Mouse (Mus musculus) liver, embryonic 14.5 days (tissue): ENCODE results near the gene Rtn4. TPM values are rescaled to one million over a fixed set of nuclear protein-coding genes. Genes with fewer than 3 reads are reported as not detected.
A peak's percentile ranks its signal among the peaks of the same experiment; 100 is the strongest.

Source experiments
- ATAC-seq: fragments of 200-750 bp; cut with Nextera tagmentation; 2 replicates; pipeline ENCODE4 v1.8.0; 2017; ENCODE audit warnings: moderate number of reproducible peaks, mild to moderate bottlenecking, moderate library complexity; ENCODE audit not compliant: insufficient read depth
- DNase-seq, 3 experiments: peaks; one replicate each; pipeline ENCODE4 v3.0.0-alpha.2; 2012 to 2013; ENCODE audit warnings: low read depth in 3 of 3, low spot score in 3 of 3
- H3K27ac ChIP-seq: fragments of 300-500 bp; sonication (generic); 2 replicates; pipeline ENCODE4 v1.5.1; 2014; ENCODE audit warnings: moderate library complexity, mild to moderate bottlenecking, control low read depth, inconsistent platforms
- H3K27me3 ChIP-seq: fragments of 300-500 bp; sonication (generic); 2 replicates; pipeline ENCODE4 v1.6.1; 2014; ENCODE audit warnings: mild to moderate bottlenecking, low read length, moderate library complexity; ENCODE audit not compliant: control insufficient read depth, insufficient read depth
- H3K36me3 ChIP-seq: fragments of 300-500 bp; sonication (generic); replicated peaks from 2 replicates; pipeline ENCODE4 v1.6.1; 2014; ENCODE audit warnings: low read depth; ENCODE audit not compliant: control insufficient read depth, insufficient read depth
- H3K4me1 ChIP-seq, 2 experiments: fragments of 200-500 bp in 1 of 2; fragments of 300-500 bp in 1 of 2; sonication (generic) in 1 of 2; replicated peaks; 2 replicates each; pipeline ENCODE4 v1.6.1; 2012 to 2014; ENCODE audit warnings: antibody characterized with exemption in 1 of 2, inconsistent platforms in 1 of 2, low read length in 1 of 2; ENCODE audit not compliant: control insufficient read depth in 2 of 2, insufficient read depth in 2 of 2
- H3K4me2 ChIP-seq: fragments of 300-500 bp; sonication (generic); 2 replicates; pipeline ENCODE4 v1.6.1; 2014; ENCODE audit warnings: low read depth, mild to moderate bottlenecking, control low read depth, moderate library complexity
- H3K4me3 ChIP-seq, 2 experiments: fragments of 200-500 bp in 1 of 2; fragments of 300-500 bp in 1 of 2; sonication (generic) in 1 of 2; 2 replicates each; pipeline ENCODE4 v1.5.1; 2012 to 2014; ENCODE audit warnings: low read depth in 2 of 2, low read length in 2 of 2, mild to moderate bottlenecking in 2 of 2, control low read depth in 1 of 2, inconsistent platforms in 1 of 2, moderate library complexity in 1 of 2; ENCODE audit not compliant: insufficient read depth in 1 of 2
- H3K9ac ChIP-seq: fragments of 300-500 bp; sonication (generic); replicated peaks from 2 replicates; pipeline ENCODE4 v1.6.1; 2014; ENCODE audit warnings: mild to moderate bottlenecking, control low read depth, moderate library complexity
- H3K9me3 ChIP-seq: fragments of 300-500 bp; sonication (generic); 2 replicates; pipeline ENCODE4 v1.6.1; 2016; ENCODE audit warnings: low read length, mixed read lengths; ENCODE audit not compliant: control insufficient read depth
- CTCF ChIP-seq: IDR thresholded peaks from 2 replicates; pipeline ENCODE4 v1.5.1; 2016; ENCODE audit warnings: antibody characterized with exemption, low read depth, control low read depth
- EP300 ChIP-seq: IDR thresholded peaks from 2 replicates; pipeline ENCODE4 v1.6.1; 2016; ENCODE audit warnings: antibody characterized with exemption, low read depth
- WGBS: fragments of 180-500 bp; shearing (Covaris S2); extraction: QIAGEN DNeasy Blood & Tissue Kit; methylation state at CpG from one replicate; pipeline ENCODE4 v1.1.7; 2014; ENCODE audit not compliant: insufficient replicate concordance; 5-methylcytosine and 5-hydroxymethylcytosine counted together
- polyA plus RNA-seq, 2 experiments: library from polyadenylated mRNA; depleted of rRNA in 1 of 2; stranded (reverse) in 1 of 2; unstranded in 1 of 2; fragments of >200 nt; fragmentation: Nextera tagmentation in 1 of 2; extraction: Ambion mirVana in 1 of 2; gene quantifications; 2 replicates each; pipeline versions ENCODE4 v1.2.1 to v1.2.3; 2012 to 2014

Rtn4 gene
- polyA plus RNA-seq, 2 experiments, result 10.2 to 21.4 TPM

- no peak overlapping the region for H3K9ac ChIP-seq
- no peak overlapping the region for H3K27ac ChIP-seq
- no peak overlapping the region for H3K4me2 ChIP-seq
- H3K9me3 ChIP-seq, result no peaks in the 10 kb centered on the region
- DNase-seq (no peak), ATAC-seq (no peak)
- no peak overlapping the region for H3K4me3 ChIP-seq
- TF ChIP-seq CTCF (no peak), EP300 (no peak)
- H3K4me1 ChIP-seq, result no peaks in the 10 kb centered on the region
- WGBS, result 79% methylated on average over 4 of the region's 4 CpGs
- peaks cover 2% of the 10 kb centered on the region; the same call in 1 of the 2 replicates for H3K36me3 ChIP-seq
- no peaks in the 10 kb centered on the region for H3K27me3 ChIP-seq
Observed at GRCm38 (mm10) chr11:29706845-29707244, 14.1 kb downstream of the Rtn4 start.

DNA sequence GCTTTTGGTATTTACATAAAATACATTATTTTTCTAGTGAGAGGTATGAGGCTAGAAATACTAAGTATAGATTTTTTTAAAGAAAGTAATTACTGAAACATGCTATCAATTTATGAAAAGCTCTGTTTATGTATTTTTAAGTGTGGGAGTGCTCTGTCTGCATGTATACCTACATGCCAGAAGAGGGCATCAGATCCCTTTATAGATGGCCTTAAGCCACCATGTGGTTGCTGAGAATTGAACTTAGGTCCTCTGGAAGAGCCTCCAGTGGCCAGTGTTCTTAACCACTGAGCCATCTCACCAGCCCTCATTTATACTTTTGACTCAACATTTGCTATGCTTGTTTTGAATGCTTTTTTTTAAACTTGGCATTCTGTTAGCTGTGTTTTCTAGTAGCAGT is 16.8 kb downstream of the Rtn4 start:
- Histone ChIP-seq H3K27me3 (no peaks in the 10 kb centered on the region), H3K4me2 (no peak overlapping the region), H3K9ac (no peak overlapping the region), H3K36me3 (peaks cover 2% of the 10 kb centered on the region; the same call in 1 of the 2 replicates), H3K27ac (no peak overlapping the region), H3K4me3 (no peak overlapping the region), H3K9me3 (no peaks in the 10 kb centered on the region), H3K4me1 (no peaks in the 10 kb centered on the region)
- DNase-seq (no peak), ATAC-seq (no peak)
- TF ChIP-seq CTCF (peak; percentile 39), EP300 (no peak)

DNA sequence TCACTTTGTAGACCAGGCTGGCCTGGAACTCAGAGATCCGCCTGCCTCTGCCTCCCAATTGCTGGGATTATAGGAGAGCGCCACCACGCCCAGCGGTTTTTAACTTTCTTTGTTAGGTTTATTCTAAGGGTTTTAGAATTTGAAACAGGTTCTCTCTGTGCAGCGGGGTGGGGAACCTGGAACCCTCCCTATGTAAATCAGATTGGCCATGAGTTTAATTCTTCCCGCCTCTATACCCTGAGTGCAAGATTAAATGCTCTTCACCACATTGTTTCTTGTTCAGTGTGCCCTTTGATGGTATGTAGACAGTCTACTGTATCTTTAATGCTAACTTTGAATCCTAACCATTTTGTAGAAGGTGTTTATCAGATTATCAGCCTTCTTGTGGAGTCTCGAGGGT is 21.4 kb downstream of the Rtn4 start:
- ATAC-seq (no peak), DNase-seq (no peak)
- Histone ChIP-seq H3K4me2 (no peak overlapping the region), H3K27me3 (no peaks in the 10 kb centered on the region), H3K27ac (no peak overlapping the region), H3K9ac (no peak overlapping the region), H3K4me3 (no peak overlapping the region), H3K4me1 (no peaks in the 10 kb centered on the region), H3K9me3 (no peaks in the 10 kb centered on the region), H3K36me3 (no peaks in the 10 kb centered on the region)
- 74% methylated on average over 7 of the region's 7 CpGs for WGBS
- no peak for TF ChIP-seq CTCF
- TF ChIP-seq EP300, result no peak

DNA sequence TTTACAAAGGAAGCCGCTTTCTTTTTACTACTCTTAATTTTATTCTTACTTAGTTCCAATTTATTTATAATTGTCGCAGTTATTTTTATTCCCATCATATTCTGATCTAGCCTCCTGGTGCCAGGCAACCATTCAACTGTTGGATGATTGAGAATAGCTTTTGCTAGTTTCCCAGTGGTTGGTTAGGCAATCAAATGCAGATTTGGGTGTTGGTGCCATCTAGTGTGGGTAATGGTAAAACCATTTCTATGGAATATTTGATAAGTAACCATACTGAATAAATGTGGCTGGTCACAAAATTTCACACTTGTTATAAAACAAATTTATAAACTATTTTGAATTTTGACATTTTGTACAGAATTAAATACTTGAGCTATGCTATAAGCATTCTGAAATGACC is 22.0 kb downstream of the Rtn4 start:
- Histone ChIP-seq H3K4me3 (no peak overlapping the region), H3K36me3 (no peaks in the 10 kb centered on the region), H3K9ac (no peak overlapping the region), H3K27me3 (no peaks in the 10 kb centered on the region), H3K9me3 (no peaks in the 10 kb centered on the region), H3K27ac (no peak overlapping the region), H3K4me1 (no peaks in the 10 kb centered on the region), H3K4me2 (no peak overlapping the region)
- TF ChIP-seq CTCF, result peak; percentile 31; the same call in 1 of the 2 replicates
- TF ChIP-seq EP300, result no peak
- ATAC-seq, result no peak
- 87% methylated on average over 2 of the region's 2 CpGs for WGBS
- DNase-seq, result no peak

- H3K4me2 ChIP-seq, result no peak overlapping the region
Observed at GRCm38 (mm10) chr11:29715499-29715898, 22.8 kb downstream of the Rtn4 start.

More at GRCm38 (mm10) chr11:29715499-29715898, 22.8 kb downstream of the Rtn4 start:
- WGBS, result 83% methylated on average over 3 of the region's 3 CpGs
- H3K9ac ChIP-seq, result no peak overlapping the region
- no peak overlapping the region for H3K27ac ChIP-seq
- no peaks in the 10 kb centered on the region for H3K4me1 ChIP-seq
- no peak for TF ChIP-seq EP300
- peak; percentile 14; the same call in 1 of the 2 replicates for TF ChIP-seq CTCF
- H3K9me3 ChIP-seq, result no peaks in the 10 kb centered on the region
- no peak for DNase-seq
- no peak overlapping the region for H3K4me3 ChIP-seq
- ATAC-seq, result no peak
- H3K36me3 ChIP-seq, result no peaks in the 10 kb centered on the region
- H3K27me3 ChIP-seq, result no peaks in the 10 kb centered on the region
